Mouse (Mus musculus) kidney, embryonic 16.5 days (tissue): ENCODE measurements around the gene Nt5c1b. TPM values are rescaled to one million over a fixed set of nuclear protein-coding genes. Genes with fewer than 3 reads are reported as not detected.

Source experiments
- ATAC-seq: fragments of 200-750 bp; cut with Nextera tagmentation; 2 replicates; pipeline ENCODE4 v1.8.0; 2017; ENCODE audit warnings: moderate TSS enrichment; ENCODE audit not compliant: low FRiP score, low TSS enrichment
- H3K27ac ChIP-seq: fragments of 300-500 bp; sonication (generic); 2 replicates; pipeline ENCODE4 v1.5.1; 2014; ENCODE audit warnings: low read length
- H3K27me3 ChIP-seq: fragments of 300-500 bp; sonication (generic); 2 replicates; pipeline ENCODE4 v1.6.1; 2014; ENCODE audit warnings: low read length, control low read depth, mixed read lengths; ENCODE audit not compliant: insufficient read depth
- H3K36me3 ChIP-seq: fragments of 300-500 bp; sonication (generic); 2 replicates; pipeline ENCODE4 v1.6.1; 2014; ENCODE audit warnings: low read length, control low read depth, mixed read lengths; ENCODE audit not compliant: insufficient read depth
- H3K4me1 ChIP-seq: fragments of 300-500 bp; sonication (generic); 2 replicates; pipeline ENCODE4 v1.6.1; 2014; ENCODE audit warnings: low read length, control low read depth, mixed read lengths; ENCODE audit not compliant: insufficient read depth
- H3K4me2 ChIP-seq: fragments of 300-500 bp; sonication (generic); replicated peaks from 2 replicates; pipeline ENCODE4 v1.6.1; 2014; ENCODE audit warnings: low read depth, low read length
- H3K4me3 ChIP-seq: fragments of 300-500 bp; sonication (generic); 2 replicates; pipeline ENCODE4 v1.5.1; 2014; ENCODE audit warnings: mild to moderate bottlenecking, low read length
- H3K9ac ChIP-seq: fragments of 300-500 bp; sonication (generic); replicated peaks from 2 replicates; pipeline ENCODE4 v1.6.1; 2014; ENCODE audit warnings: low read length
- H3K9me3 ChIP-seq: fragments of 300-500 bp; sonication (generic); 2 replicates; pipeline ENCODE4 v1.6.1; 2016; ENCODE audit warnings: low read length, control low read depth
- WGBS: fragments of 180-500 bp; shearing (Covaris S2); extraction: QIAGEN DNeasy Blood & Tissue Kit; methylation state at CpG from one replicate; pipeline ENCODE4 v1.1.7; 2014; 5-methylcytosine and 5-hydroxymethylcytosine counted together
- polyA plus RNA-seq: library from polyadenylated mRNA; unstranded; fragments of >200 nt; fragmentation: Nextera tagmentation; extraction: Ambion mirVana; gene quantifications from 2 replicates; pipeline ENCODE4 v1.2.1, GENCODE M21; 2015

The Nt5c1b gene
- polyA plus RNA-seq, result 0.13 TPM in 1 of 2 replicates, not detected in the other

DNA sequence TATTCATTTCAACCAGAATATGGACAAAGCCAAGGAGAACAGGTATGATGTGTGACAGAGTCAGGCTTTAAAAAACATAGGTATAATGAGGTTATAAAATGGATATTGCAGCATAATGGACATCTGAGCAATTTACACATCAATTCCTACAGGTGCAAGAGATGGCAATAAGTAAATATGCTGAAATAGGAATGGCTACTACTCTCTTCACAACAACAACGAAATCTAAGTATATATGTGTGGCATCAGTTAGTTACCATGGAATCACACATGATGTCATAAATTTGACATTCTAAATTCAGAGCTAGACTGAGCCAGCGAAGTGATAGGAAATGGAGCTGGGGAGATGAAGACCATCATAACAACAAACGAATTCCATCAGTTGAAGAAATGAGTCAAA lies at the start of gene Nt5c1b:
Gene Nt5c1b, plus strand, starts transcription at position 301 of the 400 bp plus-strand sequence.
- H3K27me3 ChIP-seq, result no peaks in the 10 kb centered on the region
- no peak within 1 kb of the TSS for H3K27ac ChIP-seq
- H3K36me3 ChIP-seq, result no peaks in the 10 kb centered on the region
- no peak within 1 kb of the TSS for H3K4me2 ChIP-seq
- WGBS, result 76% methylated on average over 3 of the region's 3 CpGs
- H3K4me3 ChIP-seq, result no peak within 1 kb of the TSS
- no peak within 1 kb of the TSS for H3K9ac ChIP-seq
- H3K9me3 ChIP-seq, result no peaks in the 10 kb centered on the region
- no peaks in the 10 kb centered on the region for H3K4me1 ChIP-seq
- ATAC-seq, result no peak

DNA sequence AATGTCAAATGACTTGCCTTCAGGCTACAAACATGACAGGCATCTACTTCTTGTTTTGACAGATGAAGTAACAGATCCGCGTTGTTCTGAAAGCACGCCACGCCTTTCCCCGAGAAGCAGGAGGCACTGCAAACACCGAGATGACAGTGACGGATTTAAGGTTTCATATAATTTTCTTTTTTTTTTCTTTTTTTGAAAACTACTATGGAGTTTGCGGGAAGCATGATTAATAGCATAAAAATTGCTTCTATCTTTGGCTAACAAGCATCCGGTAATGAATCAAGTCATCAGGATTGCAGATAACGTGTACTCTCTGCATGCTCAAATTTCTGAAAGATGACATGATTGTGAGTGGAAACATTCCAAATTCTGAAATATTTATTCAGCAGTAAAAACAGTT lies 42.1 kb upstream of the Nt5c1b start:
- H3K9me3 ChIP-seq, result no peaks in the 10 kb centered on the region
- H3K4me1 ChIP-seq, result no peaks in the 10 kb centered on the region
- no peak overlapping the region for H3K4me3 ChIP-seq
- H3K27me3 ChIP-seq, result no peaks in the 10 kb centered on the region
- no peak overlapping the region for H3K27ac ChIP-seq
- H3K36me3 ChIP-seq, result no peaks in the 10 kb centered on the region
- WGBS, result 72% methylated on average over 10 of the region's 10 CpGs
- H3K9ac ChIP-seq, result no peak overlapping the region
- H3K4me2 ChIP-seq, result no peak overlapping the region
- no peak for ATAC-seq

DNA sequence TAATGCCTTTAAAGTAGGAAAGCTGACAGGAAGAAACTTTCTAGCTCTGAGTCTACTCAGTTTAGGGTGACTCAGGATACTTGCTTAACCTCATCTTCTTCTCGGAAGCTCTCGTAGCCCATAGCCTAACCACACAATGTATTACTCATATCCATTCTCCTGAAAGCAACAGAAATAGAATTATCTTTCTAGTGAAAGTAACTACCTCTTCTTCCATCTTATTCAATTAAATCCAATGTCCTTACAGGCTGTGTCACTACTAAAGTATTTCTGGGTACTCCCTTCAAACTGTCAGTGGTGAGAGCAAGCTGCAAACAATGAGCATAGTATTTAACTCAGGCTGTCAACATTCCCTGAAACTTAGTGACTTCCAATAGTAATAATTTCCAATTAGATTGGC lies 40.3 kb upstream of the Nt5c1b start:
- 94% methylated on average over 2 of the region's 2 CpGs for WGBS
- Histone ChIP-seq H3K4me1 (no peaks in the 10 kb centered on the region), H3K9ac (no peak overlapping the region), H3K36me3 (no peaks in the 10 kb centered on the region), H3K27me3 (no peaks in the 10 kb centered on the region), H3K27ac (no peak overlapping the region), H3K4me3 (no peak overlapping the region), H3K4me2 (no peak overlapping the region), H3K9me3 (no peaks in the 10 kb centered on the region)
- ATAC-seq, result no peak

DNA sequence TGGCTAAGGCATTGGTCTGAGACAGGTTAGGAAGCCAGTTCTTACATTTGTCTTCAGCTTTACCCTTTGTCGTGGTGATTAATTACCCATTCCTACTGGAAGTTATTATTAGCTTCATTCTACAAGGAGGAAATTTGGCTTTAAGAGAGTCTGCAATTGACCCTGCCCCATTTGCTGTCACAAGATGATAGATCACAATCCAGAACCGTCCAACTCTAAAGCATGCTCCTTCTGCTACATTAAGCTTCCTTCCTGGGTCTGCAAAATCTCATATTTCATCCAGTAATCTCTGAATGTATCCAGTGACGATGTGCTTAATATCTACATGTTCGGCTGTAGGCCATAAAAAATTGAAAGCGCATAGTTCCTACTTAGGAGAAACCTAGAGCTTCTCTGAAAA lies 29.2 kb upstream of the Nt5c1b start:
- no peak overlapping the region for H3K4me2 ChIP-seq
- no peaks in the 10 kb centered on the region for H3K9me3 ChIP-seq
- peak; percentile 65; the same call in 1 of the 2 replicates for ATAC-seq
- no peak overlapping the region for H3K4me3 ChIP-seq
- WGBS, result 22% methylated on average over 5 of the region's 5 CpGs
- no peak overlapping the region for H3K27ac ChIP-seq
- no peak overlapping the region for H3K9ac ChIP-seq
- no peaks in the 10 kb centered on the region for H3K36me3 ChIP-seq
- H3K27me3 ChIP-seq, result no peaks in the 10 kb centered on the region
- H3K4me1 ChIP-seq, result 0 out of 2 replicates have a peak, but pooled peaks cover 4% of the 10 kb centered on the region

DNA sequence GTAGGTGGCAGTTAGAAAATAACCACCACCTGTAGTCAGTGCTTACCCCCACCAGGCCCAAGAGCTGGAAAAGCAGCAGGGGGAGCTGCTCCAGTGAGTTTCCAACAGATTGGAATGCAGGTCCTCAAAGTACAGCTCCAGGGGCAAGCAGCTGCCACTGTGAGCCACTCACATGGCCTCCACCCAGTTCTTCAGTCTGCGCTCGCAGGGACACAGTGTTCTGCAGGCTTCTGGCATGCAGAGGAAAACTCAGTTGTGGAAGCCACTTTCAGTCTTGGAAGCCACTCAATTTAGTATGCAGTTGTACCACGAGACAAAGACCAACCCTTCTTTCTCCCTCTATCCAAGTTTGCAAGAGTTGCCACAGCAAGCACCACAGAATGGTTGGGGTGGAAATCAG lies 19.1 kb upstream of the Nt5c1b start:
- no peak overlapping the region for H3K27ac ChIP-seq
- no peaks in the 10 kb centered on the region for H3K4me1 ChIP-seq
- 84% methylated on average over 3 of the region's 3 CpGs for WGBS
- H3K36me3 ChIP-seq, result no peaks in the 10 kb centered on the region
- H3K27me3 ChIP-seq, result no peaks in the 10 kb centered on the region
- H3K9me3 ChIP-seq, result no peaks in the 10 kb centered on the region
- H3K4me2 ChIP-seq, result no peak overlapping the region
- no peak for ATAC-seq
- H3K4me3 ChIP-seq, result no peak overlapping the region
- no peak overlapping the region for H3K9ac ChIP-seq

DNA sequence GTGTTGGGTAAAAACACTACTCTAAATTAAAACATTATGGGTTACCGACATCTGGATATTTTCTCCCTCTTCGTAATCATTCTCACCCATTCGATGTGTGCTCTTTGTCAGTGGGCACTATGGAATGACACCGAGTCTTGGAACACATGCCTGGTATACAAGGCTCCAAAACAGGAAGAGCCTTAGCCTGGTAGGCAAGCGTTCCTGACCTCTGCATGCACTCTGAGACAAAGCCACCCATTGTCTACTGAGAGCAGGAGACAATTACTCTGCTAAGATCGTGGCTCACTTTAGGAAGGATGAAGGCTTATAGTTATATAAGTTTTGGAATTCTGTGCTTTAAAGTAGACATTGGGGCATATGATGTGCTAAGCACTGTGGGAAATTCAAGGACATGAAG lies 12.0 kb upstream of the Nt5c1b start:
- H3K9me3 ChIP-seq, result no peaks in the 10 kb centered on the region
- no peak overlapping the region for H3K4me2 ChIP-seq
- H3K4me1 ChIP-seq, result no peaks in the 10 kb centered on the region
- no peaks in the 10 kb centered on the region for H3K36me3 ChIP-seq
- H3K27ac ChIP-seq, result no peak overlapping the region
- H3K9ac ChIP-seq, result no peak overlapping the region
- no peak overlapping the region for H3K4me3 ChIP-seq
- H3K27me3 ChIP-seq, result no peaks in the 10 kb centered on the region
- WGBS, result 74% methylated on average over 6 of the region's 6 CpGs
- no peak for ATAC-seq

DNA sequence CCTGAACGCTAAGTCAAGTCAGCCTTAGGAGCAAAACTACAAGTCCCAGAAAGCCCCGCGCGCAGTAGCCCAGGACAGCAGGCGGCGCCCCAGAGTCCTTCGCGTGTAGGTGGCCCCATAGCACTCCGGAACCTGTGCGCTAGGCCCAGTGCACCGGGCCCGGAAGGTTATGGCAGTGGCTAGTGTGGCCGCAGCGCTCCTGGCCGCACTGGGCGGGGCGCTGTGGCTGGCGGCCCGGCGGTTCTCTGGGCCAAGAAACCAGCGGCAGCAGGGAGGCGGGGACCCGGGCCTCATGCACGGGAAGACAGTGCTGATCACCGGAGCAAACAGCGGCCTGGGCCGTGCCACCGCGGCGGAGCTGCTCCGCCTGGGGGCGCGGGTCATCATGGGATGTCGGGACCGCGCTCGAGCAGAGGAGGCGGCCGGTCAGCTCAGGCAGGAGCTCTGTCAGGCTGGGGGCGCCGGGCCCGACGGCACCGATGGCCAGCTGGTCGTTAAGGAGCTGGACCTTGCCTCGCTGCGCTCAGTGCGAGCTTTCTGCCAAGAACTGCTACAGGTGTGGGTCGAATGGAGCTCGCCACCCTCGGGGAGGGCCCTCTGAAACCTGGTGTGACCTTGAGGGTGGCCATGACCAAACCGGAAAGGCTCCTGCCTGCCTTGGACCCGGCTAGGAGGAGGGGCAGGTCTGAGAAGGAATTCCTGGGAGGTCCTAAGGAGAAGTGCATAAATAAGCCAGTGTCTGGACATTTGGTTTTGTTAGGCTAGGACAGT lies 21.1 kb downstream of the Nt5c1b start, which contains the start of gene Rdh14:
Gene Rdh14, plus strand, starts transcription at position 102 of the 771 bp plus-strand sequence.
- Histone ChIP-seq H3K27ac (peak within 1 kb of the TSS; percentile 99), H3K27me3 (no peaks in the 10 kb centered on the region), H3K36me3 (peaks cover 8% of the 10 kb centered on the region; the same call in 1 of the 2 replicates), H3K4me2 (peak within 1 kb of the TSS; percentile 64), H3K9me3 (no peaks in the 10 kb centered on the region), H3K4me1 (peaks cover 8% of the 10 kb centered on the region; the same call in 1 of the 2 replicates), H3K9ac (peak within 1 kb of the TSS; percentile 97), H3K4me3 (peak within 1 kb of the TSS; percentile 86)
- under 1% methylated on average over 53 of the region's 53 CpGs for WGBS
- peak; percentile 99 for ATAC-seq

DNA sequence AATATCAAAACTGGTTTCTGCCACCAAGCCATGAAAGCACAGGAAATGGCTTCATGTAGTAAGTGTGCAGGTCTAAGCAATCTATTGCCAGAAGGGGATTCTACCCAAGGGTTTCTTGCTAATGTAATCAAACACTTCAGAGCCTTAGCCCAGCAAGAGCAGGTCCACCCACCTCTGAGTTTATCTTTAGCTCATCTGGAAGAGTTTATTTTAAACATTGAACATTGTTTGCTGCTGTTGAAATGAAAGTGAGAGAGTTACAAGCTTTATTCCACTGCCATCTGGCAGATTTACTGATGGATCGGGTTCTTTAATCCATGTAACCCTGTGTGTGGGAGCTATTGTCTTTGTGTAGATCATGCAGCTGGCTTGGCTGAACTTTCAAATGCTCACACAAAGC lies 31.0 kb downstream of the Nt5c1b start:
- no peaks in the 10 kb centered on the region; the same call in 1 of the 2 replicates for H3K4me1 ChIP-seq
- H3K4me3 ChIP-seq, result no peak overlapping the region
- no peaks in the 10 kb centered on the region for H3K9me3 ChIP-seq
- H3K27ac ChIP-seq, result no peak overlapping the region
- no peak overlapping the region for H3K4me2 ChIP-seq
- 57% methylated on average over 1 of the region's 1 CpGs for WGBS
- no peaks in the 10 kb centered on the region for H3K36me3 ChIP-seq
- no peak for ATAC-seq
- H3K27me3 ChIP-seq, result no peaks in the 10 kb centered on the region
- no peak overlapping the region for H3K9ac ChIP-seq

DNA sequence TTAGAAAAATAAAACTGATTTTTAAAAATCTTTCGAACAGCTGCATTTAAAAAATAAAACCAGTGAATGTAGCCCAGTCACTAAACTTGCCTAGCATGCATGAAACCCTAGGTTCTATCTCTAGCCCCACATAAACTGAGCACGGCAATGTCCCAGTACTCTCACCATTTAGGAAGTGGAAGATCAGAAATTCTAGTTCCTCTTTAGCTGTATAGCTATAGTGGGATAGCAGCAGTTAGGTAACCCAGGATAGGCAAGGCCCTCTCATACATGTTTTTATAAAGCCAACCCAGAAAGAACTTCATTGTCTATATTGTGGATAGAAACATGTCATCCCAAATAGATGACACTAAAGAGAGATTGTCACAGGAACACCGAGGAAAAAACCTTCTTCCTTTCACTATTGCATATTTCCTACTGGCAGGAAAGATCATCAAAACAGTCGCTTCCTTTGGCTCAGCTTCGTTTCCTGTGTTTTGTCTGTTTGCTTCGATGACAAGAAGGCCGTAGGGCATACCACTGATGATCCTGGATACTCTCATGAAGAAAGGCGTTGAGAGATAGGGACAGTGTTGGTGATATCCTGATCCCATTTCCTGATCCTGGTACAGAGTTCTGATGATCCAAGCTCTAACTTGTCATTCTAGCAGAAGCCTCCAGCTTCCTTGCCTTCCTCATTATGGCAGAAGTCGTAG lies 32.8 kb downstream of the Nt5c1b start:
- WGBS, result 80% methylated on average over 9 of the region's 9 CpGs
- Histone ChIP-seq H3K27ac (no peak overlapping the region), H3K4me1 (no peaks in the 10 kb centered on the region; the same call in 1 of the 2 replicates), H3K9ac (no peak overlapping the region), H3K4me2 (no peak overlapping the region), H3K36me3 (no peaks in the 10 kb centered on the region), H3K9me3 (no peaks in the 10 kb centered on the region), H3K4me3 (no peak overlapping the region), H3K27me3 (no peaks in the 10 kb centered on the region)
- ATAC-seq, result no peak
